Mouse (Mus musculus) erythroblast, embryonic 14.5 days (primary cell): ENCODE results near the gene Srsf4. TPM values are rescaled to one million over a fixed set of nuclear protein-coding genes. Genes with fewer than 3 reads are reported as not detected.

ENCODE experiments used
- H3K27me3 ChIP-seq: 2 replicates; pipeline ENCODE4 v1.6.1; 2012; ENCODE audit warnings: inconsistent platforms; ENCODE audit not compliant: control insufficient read depth
- H3K36me3 ChIP-seq: 2 replicates; pipeline ENCODE4 v1.6.1; 2012; ENCODE audit warnings: mild to moderate bottlenecking, inconsistent platforms; ENCODE audit not compliant: control insufficient read depth
- H3K4me1 ChIP-seq: 2 replicates; pipeline ENCODE4 v1.6.1; 2012; ENCODE audit warnings: inconsistent platforms; ENCODE audit not compliant: control insufficient read depth
- H3K4me3 ChIP-seq: replicated peaks from 2 replicates; pipeline ENCODE3; 2012; ENCODE audit warnings: moderate library complexity, mild to moderate bottlenecking, inconsistent platforms
- H3K9me3 ChIP-seq: 2 replicates; pipeline ENCODE4 v1.6.1; 2012; ENCODE audit warnings: low read length, inconsistent platforms, mixed read lengths; ENCODE audit not compliant: control insufficient read depth
- GATA1 ChIP-seq: IDR thresholded peaks from 2 replicates; pipeline ENCODE4 v1.6.1; 2012; ENCODE audit warnings: low read length, inconsistent platforms, mixed read lengths
- TAL1 ChIP-seq: IDR thresholded peaks from 3 replicates; pipeline ENCODE4 v1.6.1; 2012; ENCODE audit warnings: low read length, inconsistent platforms, mixed read lengths
- polyA plus RNA-seq: library from polyadenylated mRNA; stranded (reverse); fragments of >175 nt; gene quantifications from 2 replicates; pipeline ENCODE4 v1.2.3, GENCODE M21; 2012

The Srsf4 gene
- polyA plus RNA-seq, 1 experiment = 37.6 TPM

DNA sequence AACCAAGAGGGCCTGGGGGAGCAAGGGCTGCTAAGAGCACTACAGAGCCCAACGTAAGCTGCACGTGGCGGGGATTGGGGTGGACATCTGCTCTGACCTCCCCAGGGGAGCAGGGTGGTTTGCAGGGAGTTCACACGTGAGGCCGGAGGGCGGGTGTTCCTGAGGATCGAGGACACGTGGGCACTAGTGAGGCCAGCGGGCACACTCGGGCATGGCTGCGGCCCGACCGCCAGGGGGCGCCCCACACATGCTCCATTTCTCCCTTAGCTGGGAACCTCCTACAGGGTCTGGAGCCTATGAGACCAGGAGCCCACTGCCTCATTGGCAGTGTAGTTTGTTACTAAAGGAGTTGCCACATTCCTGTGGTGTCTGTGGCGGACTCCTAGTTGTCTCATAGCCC, 43.0 kb downstream of the Srsf4 start:
- Histone ChIP-seq H3K36me3 (peaks cover 13% of the 10 kb centered on the region), H3K9me3 (peaks cover 12% of the 10 kb centered on the region; the same call in 1 of the 2 replicates), H3K27me3 (peaks cover 99% of the 10 kb centered on the region), H3K4me3 (no peak overlapping the region), H3K4me1 (peaks cover 14% of the 10 kb centered on the region)
- TF ChIP-seq TAL1 (no peak), GATA1 (no peak)

DNA sequence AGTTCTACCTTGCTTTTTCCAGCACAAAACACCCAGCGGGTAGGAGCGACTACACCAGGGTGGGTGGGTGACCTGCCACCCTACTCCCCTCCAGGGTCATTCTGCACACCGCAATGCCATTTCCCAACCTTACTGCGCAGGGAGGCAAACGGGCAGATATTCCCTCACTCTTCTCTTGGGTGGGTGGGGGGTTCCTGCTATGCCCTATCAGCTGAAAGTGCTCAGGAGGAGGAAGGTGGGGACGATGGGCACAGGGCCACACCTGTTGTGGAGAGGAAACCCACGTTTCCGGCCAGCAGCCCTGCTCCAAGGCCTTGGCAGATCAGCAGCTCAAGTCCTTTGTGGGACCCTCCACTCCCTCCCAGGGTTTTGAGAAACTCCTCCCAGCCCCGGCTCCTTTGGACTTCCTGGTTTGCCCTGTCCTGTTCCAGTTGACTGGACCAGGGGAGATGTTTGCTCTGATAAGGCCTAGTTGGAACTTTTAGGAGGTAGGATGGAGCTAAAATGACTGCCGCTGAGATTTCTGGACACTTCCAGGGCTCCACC, 43.7 kb downstream of the Srsf4 start:
- Histone ChIP-seq H3K9me3 (peaks cover 12% of the 10 kb centered on the region; the same call in 1 of the 2 replicates), H3K4me3 (no peak overlapping the region), H3K27me3 (peaks cover 99% of the 10 kb centered on the region), H3K36me3 (peaks cover 16% of the 10 kb centered on the region), H3K4me1 (peaks cover 20% of the 10 kb centered on the region)
- TF ChIP-seq TAL1 = no peak
- TF ChIP-seq GATA1 = no peak

DNA sequence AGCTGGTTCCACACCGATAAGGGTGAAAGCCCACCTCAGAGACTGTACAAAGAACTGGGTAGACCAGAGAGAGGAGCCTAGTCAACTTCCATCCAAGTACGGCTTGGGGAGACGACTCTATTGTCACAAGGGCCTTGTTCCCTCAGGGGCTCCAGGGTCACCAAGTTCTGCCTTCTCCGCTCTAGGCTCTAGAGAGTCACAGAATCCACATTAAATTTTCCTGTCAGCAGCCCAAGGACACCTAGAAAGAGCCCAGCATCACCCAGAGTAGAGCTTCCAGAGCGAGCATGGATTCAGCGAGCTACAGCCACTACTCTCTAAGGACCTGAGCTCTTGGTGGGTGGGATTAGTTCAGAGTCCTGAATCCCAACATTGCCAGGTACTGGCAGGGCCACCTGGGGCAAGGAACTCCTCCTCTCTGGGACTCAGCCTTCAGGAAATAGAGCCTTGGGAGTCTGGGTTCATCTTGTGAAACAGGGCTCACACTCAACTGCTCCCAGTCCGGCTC, 44.7 kb downstream of the Srsf4 start:
- H3K36me3 ChIP-seq = peaks cover 26% of the 10 kb centered on the region
- H3K4me1 ChIP-seq = peaks cover 30% of the 10 kb centered on the region
- TF ChIP-seq GATA1 (no peak), TAL1 (no peak)
- H3K4me3 ChIP-seq = no peak overlapping the region
- H3K9me3 ChIP-seq = peaks cover 21% of the 10 kb centered on the region
- peaks cover 99% of the 10 kb centered on the region for H3K27me3 ChIP-seq

DNA sequence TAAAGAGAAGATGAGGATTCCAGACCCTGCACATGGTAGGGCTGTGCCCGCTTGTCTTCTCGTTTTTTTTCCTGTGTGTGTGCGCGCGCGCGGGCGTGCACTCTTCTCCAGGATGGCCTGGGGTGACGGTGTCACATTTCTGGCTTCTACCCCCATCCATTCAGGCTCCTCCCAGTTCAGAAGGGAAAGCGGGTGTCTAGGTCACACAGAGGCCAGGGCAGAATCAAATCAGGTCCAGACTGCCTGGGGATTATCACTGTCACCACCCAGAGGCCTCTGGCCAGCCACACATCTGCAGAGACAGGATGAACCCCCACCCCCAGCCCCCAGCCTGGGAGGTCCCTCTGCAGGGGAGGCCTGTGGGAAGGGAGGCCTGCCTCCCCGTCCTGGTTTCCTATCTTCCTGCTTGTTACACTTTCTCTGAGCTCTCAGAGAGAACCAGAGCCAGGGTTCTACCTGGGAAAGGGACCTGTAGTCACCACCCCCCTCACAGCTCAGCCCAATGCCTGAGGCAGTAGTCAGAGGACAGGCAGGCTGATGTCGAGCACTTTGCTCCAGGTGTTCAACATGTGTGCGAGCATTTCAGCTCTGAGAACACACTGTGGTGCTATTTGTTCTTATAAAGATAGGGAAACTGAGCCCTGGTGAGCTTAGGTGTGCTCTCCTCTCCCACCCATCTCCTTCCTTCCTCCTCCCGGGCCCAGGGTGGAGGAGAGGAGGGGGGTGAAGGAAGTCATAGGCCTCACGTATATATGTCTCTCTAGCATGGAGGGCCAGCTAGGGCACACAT, 45.5 kb downstream of the Srsf4 start:
- H3K27me3 ChIP-seq = peaks cover 99% of the 10 kb centered on the region

DNA sequence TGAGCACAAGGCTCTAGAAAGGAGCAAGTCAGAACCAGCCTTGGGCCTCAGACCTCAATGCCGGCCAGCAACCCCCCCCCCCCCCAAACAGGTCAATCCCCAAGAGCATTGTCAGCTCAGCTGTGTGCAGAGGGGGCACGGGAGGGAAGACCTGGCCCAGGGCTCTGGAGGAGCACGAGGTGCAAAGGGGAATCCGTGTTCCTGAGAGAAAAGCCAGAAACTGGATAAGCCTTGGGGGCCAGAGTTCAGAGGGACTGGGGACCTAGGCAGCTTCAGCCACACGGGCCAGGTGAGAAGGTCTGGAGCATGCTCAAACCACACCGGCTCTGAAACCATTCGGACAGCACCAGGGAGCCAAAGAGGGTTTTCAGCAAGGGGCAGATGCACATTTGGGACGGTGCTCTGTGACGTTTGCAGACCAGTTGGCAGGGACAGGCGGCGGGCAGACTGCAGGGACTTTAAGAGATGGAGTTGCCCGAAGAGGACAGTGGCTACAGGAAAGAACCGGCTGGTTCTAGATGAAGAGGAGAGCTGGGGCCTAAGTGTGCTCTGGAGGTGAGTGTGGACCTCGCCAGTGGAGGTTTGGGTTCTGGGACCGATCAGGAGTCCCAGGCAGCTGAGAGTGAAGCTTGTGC, 46.2 kb downstream of the Srsf4 start:
- TF ChIP-seq TAL1 (no peak), GATA1 (no peak)
- H3K4me1 ChIP-seq = peaks cover 30% of the 10 kb centered on the region
- peaks cover 22% of the 10 kb centered on the region for H3K9me3 ChIP-seq
- H3K27me3 ChIP-seq = peaks cover 96% of the 10 kb centered on the region
- H3K4me3 ChIP-seq = no peak overlapping the region
- H3K36me3 ChIP-seq = peaks cover 41% of the 10 kb centered on the region

More for the DNA sequence above, 45.5 kb downstream of the Srsf4 start:
- peaks cover 30% of the 10 kb centered on the region for H3K4me1 ChIP-seq
- H3K36me3 ChIP-seq = peaks cover 34% of the 10 kb centered on the region
- H3K9me3 ChIP-seq = peaks cover 22% of the 10 kb centered on the region
- no peak overlapping the region for H3K4me3 ChIP-seq
- TF ChIP-seq GATA1 (no peak), TAL1 (no peak)

DNA sequence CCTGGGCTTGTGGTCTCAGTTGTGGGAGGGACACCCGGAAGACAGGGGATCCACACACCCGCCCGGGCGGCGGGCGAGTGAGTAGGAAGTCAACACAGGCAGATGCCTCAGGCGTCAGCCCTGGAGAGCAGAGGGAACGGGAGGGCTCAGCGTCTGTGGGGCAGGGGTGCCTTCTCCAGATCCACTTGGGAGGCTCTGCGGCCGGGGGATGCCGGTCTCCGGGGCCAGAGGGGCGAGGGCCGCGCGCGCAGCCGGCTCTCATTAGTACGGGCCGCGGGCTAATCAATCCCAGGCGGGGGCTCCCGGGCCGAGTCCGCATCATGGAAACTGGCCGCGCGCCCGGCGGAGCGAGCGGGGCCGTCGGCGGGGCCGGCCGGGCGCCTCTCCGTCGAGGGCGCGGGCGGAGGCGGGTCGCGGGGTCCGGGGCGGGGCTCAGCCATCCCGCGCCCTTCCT, 46.8 kb downstream of the Srsf4 start:
- Histone ChIP-seq H3K27me3 (peaks cover 93% of the 10 kb centered on the region), H3K4me1 (peaks cover 30% of the 10 kb centered on the region), H3K9me3 (peaks cover 20% of the 10 kb centered on the region), H3K36me3 (peaks cover 47% of the 10 kb centered on the region), H3K4me3 (no peak overlapping the region)
- TF ChIP-seq TAL1 = no peak
- TF ChIP-seq GATA1 = no peak

DNA sequence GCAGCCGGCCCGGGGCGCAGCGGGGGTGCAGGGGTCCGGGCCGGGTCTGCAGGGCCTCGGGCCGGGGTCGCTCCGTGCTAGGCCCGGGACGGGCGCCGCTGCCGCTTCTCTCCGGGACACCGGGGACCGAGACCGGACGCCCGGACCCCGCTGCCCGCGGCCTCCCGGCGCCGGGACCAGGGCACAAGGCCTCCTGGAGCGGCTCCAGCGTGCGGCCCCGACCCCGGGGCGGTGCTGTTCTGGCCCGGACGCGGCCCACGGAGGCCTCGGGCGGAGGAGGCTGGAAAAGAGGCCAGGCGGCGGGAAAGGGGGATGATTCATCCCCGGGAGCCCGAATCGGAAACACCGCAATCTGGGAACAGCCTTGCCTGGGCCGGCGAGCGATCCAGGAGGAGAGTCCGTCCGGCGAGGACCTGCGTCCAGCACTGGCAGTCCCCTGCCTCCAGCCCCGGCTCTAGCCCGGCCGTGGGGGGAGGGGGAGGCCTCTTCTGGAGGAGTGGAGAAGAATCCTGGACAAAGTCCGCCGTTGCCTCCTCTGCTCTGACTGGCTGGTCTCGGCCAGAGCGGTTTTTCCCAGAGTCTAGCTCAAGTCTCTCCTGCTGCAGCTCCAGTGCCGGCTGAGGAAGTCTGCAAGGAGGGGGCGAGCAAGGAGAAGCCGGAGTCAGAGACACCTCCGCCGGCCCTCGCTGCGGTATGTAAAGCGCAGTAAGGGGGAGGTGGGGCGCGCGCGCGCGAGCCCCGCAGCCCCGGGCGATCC, 47.4 kb downstream of the Srsf4 start:
- Histone ChIP-seq H3K27me3 (peaks cover 87% of the 10 kb centered on the region), H3K36me3 (peaks cover 53% of the 10 kb centered on the region), H3K4me3 (peak overlapping the region; percentile 42), H3K4me1 (peaks cover 30% of the 10 kb centered on the region), H3K9me3 (peaks cover 19% of the 10 kb centered on the region)
- no peak for TF ChIP-seq TAL1
- TF ChIP-seq GATA1 = no peak

DNA sequence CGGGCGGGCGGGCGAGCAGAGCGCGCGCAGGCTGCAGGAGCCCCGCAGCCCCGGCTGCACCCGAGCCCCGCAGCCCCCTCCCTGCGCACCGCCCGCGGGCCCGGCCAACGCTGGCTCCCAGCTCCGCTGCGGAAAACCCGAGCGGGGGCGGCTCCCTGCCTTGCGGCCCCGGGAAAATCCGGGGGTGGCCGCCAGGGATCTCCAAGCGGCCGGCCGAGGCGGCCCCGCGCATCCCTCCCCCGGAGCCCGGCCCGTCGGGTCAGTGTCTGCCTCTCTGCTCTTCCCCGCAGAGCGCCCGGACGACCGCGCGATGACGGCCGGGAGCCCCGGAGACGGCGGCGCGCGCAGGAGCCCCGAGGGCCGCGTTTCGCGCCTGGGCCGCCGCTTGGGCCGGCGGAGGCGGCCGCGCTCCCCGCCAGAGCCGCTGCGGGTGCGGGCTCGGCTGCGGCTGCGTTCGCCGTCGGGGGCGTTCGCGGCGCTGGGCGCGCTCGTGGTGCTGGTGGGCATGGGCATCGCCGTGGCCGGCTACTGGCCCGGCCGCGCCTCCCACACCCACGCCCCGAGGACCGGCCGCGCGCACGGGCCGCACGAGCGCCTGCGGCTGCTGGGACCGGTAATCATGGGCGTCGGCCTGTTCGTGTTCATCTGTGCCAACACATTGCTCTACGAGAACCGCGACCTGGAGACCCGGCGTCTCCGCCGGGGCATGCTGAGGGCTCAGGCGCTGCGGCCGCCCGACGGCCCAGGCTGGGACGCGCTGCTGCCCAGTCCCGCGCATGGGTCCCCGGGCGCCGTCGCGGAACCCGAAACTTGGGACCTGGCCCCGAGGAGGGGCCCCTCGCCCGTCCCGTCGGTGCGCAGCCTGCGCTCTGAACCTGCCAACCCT, 48.3 kb downstream of the Srsf4 start, which contains the start of gene Tmem200b:
Gene Tmem200b, plus strand, starts transcription at position 311 of the 886 bp plus-strand sequence.
- peaks cover 17% of the 10 kb centered on the region for H3K9me3 ChIP-seq
- H3K4me3 ChIP-seq = peak within 1 kb of the TSS; percentile 42
- TF ChIP-seq GATA1 (no peak), TAL1 (no peak)
- peaks cover 62% of the 10 kb centered on the region for H3K36me3 ChIP-seq
- H3K4me1 ChIP-seq = peaks cover 25% of the 10 kb centered on the region
- peaks cover 78% of the 10 kb centered on the region for H3K27me3 ChIP-seq
